Comparison of ENCODE assay signal across 16 mouse cellular contexts in the genomic region with DNA sequence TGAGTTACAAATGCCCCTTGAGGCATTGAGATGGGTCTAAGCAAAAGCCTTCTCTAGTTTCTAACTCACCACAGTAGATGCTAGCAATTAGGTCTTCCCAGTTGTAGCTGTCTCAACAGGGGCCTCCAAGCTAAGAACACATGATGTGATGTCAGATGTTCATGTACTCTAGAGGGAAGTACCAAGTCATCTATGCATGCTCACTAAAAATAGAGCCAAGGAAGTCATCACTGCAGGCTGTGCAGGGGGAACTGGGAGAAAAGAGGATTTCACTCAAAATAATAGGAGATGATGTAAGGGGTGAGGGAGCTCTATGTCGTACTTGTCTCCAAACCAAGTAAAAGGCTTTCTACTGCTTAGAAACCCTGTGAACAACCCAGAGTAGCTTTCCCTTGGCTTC. TPM values are rescaled to one million over a fixed set of nuclear protein-coding genes. Genes with fewer than 3 reads are reported as not detected.
DNase-seq lines count a peak whose midpoint lies in the region; ATAC-seq and TF ChIP-seq lines count a peak whose summit lies in the region.
"Had no signal": no experiment of that assay in that cellular context is flagged by ENCODE, and none has a peak within 500 bp of the region (broad histone marks: within the 10 kb centered on the region; RNA-seq: fewer than 3 reads in every experiment).

No protein-coding gene starts in this region.

- no peak overlapping the region for H3K9ac ChIP-seq in kidney, embryonic 14.5 days (ENCODE audit: low read depth, low read length)
- H3K9ac ChIP-seq in lung, embryonic 14.5 days: no peak overlapping the region
- no peak overlapping the region for H3K9ac ChIP-seq in forebrain, postnatal 0 days
- H3K9ac ChIP-seq: embryonic facial prominence, embryonic 13.5 days; hindbrain, embryonic 14.5 days; midbrain, embryonic 15.5 days; stomach, embryonic 15.5 days had no signal

- 87% methylated on average over 1 of the region's 1 CpGs for WGBS in kidney, embryonic 14.5 days
- 67% methylated on average over 1 of the region's 1 CpGs for WGBS in lung, embryonic 14.5 days
- 52% methylated on average over 1 of the region's 1 CpGs for WGBS in forebrain, postnatal 0 days

- peaks cover 10% of the 10 kb centered on the region; the same call in 1 of the 2 replicates for H3K4me1 ChIP-seq in kidney, embryonic 14.5 days (ENCODE audit: control insufficient read depth, insufficient read depth, low read length)
- peaks cover 8% of the 10 kb centered on the region for H3K4me1 ChIP-seq in lung, embryonic 14.5 days (ENCODE audit: insufficient read depth)
- peaks cover 9% of the 10 kb centered on the region; the same call in 1 of the 2 replicates for H3K4me1 ChIP-seq in forebrain, postnatal 0 days (ENCODE audit: insufficient read depth)

- H3K9me3 ChIP-seq in kidney, embryonic 14.5 days (ENCODE audit: control insufficient read depth, low read length): no peaks in the 10 kb centered on the region
- H3K9me3 ChIP-seq in lung, embryonic 14.5 days (ENCODE audit: low read depth, low read length): no peaks in the 10 kb centered on the region
- no peaks in the 10 kb centered on the region for H3K9me3 ChIP-seq in forebrain, postnatal 0 days (ENCODE audit: low read length)
- H3K9me3 ChIP-seq: embryonic facial prominence, embryonic 13.5 days; midbrain, embryonic 15.5 days; stomach, embryonic 15.5 days had no signal

- no peak overlapping the region for H3K4me3 ChIP-seq in kidney, embryonic 14.5 days (ENCODE audit: low read length)
- H3K4me3 ChIP-seq in lung, embryonic 14.5 days (ENCODE audit: low read depth, low read length): no peak overlapping the region
- H3K4me3 ChIP-seq in forebrain, postnatal 0 days (ENCODE audit: low read depth, low read length): no peak overlapping the region
- H3K4me3 ChIP-seq: embryonic facial prominence, embryonic 13.5 days; midbrain, embryonic 15.5 days; stomach, embryonic 15.5 days had no signal

- H3K4me2 ChIP-seq in kidney, embryonic 14.5 days (replicated peaks; ENCODE audit: low read depth, low read length): no peak overlapping the region
- H3K4me2 ChIP-seq in lung, embryonic 14.5 days: no peak overlapping the region
- H3K4me2 ChIP-seq in forebrain, postnatal 0 days (ENCODE audit: low read depth): no peak overlapping the region
- H3K4me2 ChIP-seq: embryonic facial prominence, embryonic 13.5 days; hindbrain, embryonic 14.5 days; midbrain, embryonic 15.5 days; stomach, embryonic 15.5 days had no signal

- H3K36me3 ChIP-seq in kidney, embryonic 14.5 days (ENCODE audit: control insufficient read depth, insufficient read depth, low read length): no peaks in the 10 kb centered on the region
- no peaks in the 10 kb centered on the region for H3K36me3 ChIP-seq in lung, embryonic 14.5 days (ENCODE audit: insufficient read depth)
- no peaks in the 10 kb centered on the region for H3K36me3 ChIP-seq in forebrain, postnatal 0 days (ENCODE audit: insufficient read depth)
- H3K36me3 ChIP-seq: embryonic facial prominence, embryonic 13.5 days; midbrain, embryonic 15.5 days; stomach, embryonic 15.5 days had no signal

- ATAC-seq in frontal cortex, adult (ENCODE audit: low TSS enrichment): peak; percentile 33; the same call in 1 of the 2 replicates
- no peak for ATAC-seq in kidney, embryonic 14.5 days (ENCODE audit: low FRiP score, low TSS enrichment)
- no peak for ATAC-seq in lung, embryonic 14.5 days (ENCODE audit: insufficient read depth)
- no peak for ATAC-seq in forebrain, postnatal 0 days
- ATAC-seq: intestine, embryonic 16.5 days; midbrain, embryonic 15.5 days had no signal

- DNase-seq in frontal cortex, postnatal 14 days (ENCODE audit: low spot score in 2 of 2): no peak
- no peak for DNase-seq in kidney, adult 9 months
- no peak for DNase-seq in lung, embryonic 14.5 days
- no peak for DNase-seq in lung, adult 18-20 months
- peak; percentile 46 for DNase-seq in telencephalon, adult 2 months (ENCODE audit: low read depth, low spot score)
- DNase-seq in forebrain, postnatal 0 days: no peak
- DNase-seq: adrenal gland, postnatal 36 days; liver; spleen, adult 18-20 months had no signal

- H3K27me3 ChIP-seq in kidney, embryonic 14.5 days (ENCODE audit: control insufficient read depth, insufficient read depth, low read length): no peaks in the 10 kb centered on the region
- no peaks in the 10 kb centered on the region for H3K27me3 ChIP-seq in lung, embryonic 14.5 days (ENCODE audit: insufficient read depth, low read length)
- H3K27me3 ChIP-seq in forebrain, postnatal 0 days (ENCODE audit: insufficient read depth, low read length): no peaks in the 10 kb centered on the region
- H3K27me3 ChIP-seq: embryonic facial prominence, embryonic 13.5 days; midbrain, embryonic 15.5 days; stomach, embryonic 15.5 days had no signal

- no peak for TF ChIP-seq CTCF in lung, embryonic 14.5 days (IDR thresholded peaks at IDR 0.05; ENCODE audit: low read depth)
- no peak for TF ChIP-seq CTCF in forebrain, postnatal 0 days (IDR thresholded peaks at IDR 0.05; ENCODE audit: low read depth)

- peak overlapping the region; percentile 47; the same call in 1 of the 2 replicates for H3K27ac ChIP-seq in kidney, embryonic 14.5 days (ENCODE audit: low read depth, low read length)
- peak overlapping the region; percentile 55 for H3K27ac ChIP-seq in lung, embryonic 14.5 days (ENCODE audit: low read depth)
- H3K27ac ChIP-seq in forebrain, postnatal 0 days (ENCODE audit: low read depth, low read length): no peak overlapping the region
- H3K27ac ChIP-seq: embryonic facial prominence, embryonic 13.5 days; hindbrain, embryonic 14.5 days; midbrain, embryonic 15.5 days; stomach, embryonic 15.5 days had no signal

RNA-seq across cellular contexts. Expression of a gene that starts 35.8 kb away (rescaled TPM):
- polyA plus RNA-seq in kidney, embryonic 14.5 days (2014; fragmentation: Nextera tagmentation; extraction: Ambion mirVana): 115 and 145 TPM in 2 replicates
- polyA plus RNA-seq in lung, embryonic 14.5 days (2014; fragmentation: Nextera tagmentation; extraction: Ambion mirVana): 168 and 179 TPM in 2 replicates
- total RNA-seq in forebrain, postnatal 0 days (2014; rRNA removed): 141 and 183 TPM in 2 replicates
- 50.4 and 68.0 TPM in 2 replicates for polyA plus RNA-seq in forebrain, postnatal 0 days (2015; fragmentation: Nextera tagmentation; extraction: Ambion mirVana)
